In genomic region chr15:12374916-12375315, GRCm38 (mm10) we compare ENCODE assay signal across 10 mouse cellular contexts. TPM values are rescaled to one million over a fixed set of nuclear protein-coding genes. Genes with fewer than 3 reads are reported as not detected.
DNase-seq lines count a peak whose midpoint lies in the region; ATAC-seq and TF ChIP-seq lines count a peak whose summit lies in the region.
"Had no signal": no experiment of that assay in that cellular context is flagged by ENCODE, and none has a peak within 500 bp of the region (broad histone marks: within the 10 kb centered on the region; RNA-seq: fewer than 3 reads in every experiment).

No protein-coding gene starts in this region.

- DNase-seq in forebrain, embryonic 10.5 days (ENCODE audit: extremely low spot score, low spot score): no peak
- no peak for DNase-seq in forebrain, postnatal 0 days
- DNase-seq in thymus, postnatal 10 days (ENCODE audit: low spot score in 2 of 2): peak; percentile 15 to 20
- no peak for DNase-seq in thymus, adult 2 months
- no peak for DNase-seq in B cell, adult 2 months
- DNase-seq in thymus, postnatal 0 days (ENCODE audit: low spot score): no peak
- no peak for DNase-seq in gastrocnemius, adult 8-10 months (ENCODE audit: low spot score in 2 of 2)

- peak overlapping the region; percentile 74 for H3K27ac ChIP-seq in forebrain, embryonic 10.5 days
- no peak overlapping the region for H3K27ac ChIP-seq in forebrain, postnatal 0 days (ENCODE audit: low read depth, low read length)
- no peak overlapping the region for H3K27ac ChIP-seq in thymus, adult 2 months (ENCODE audit: control insufficient read depth, insufficient read depth, low read length)
- no peak overlapping the region for H3K27ac ChIP-seq in liver, embryonic 12.5 days

- WGBS in forebrain, embryonic 10.5 days: 57% methylated on average over 18 of the region's 18 CpGs
- WGBS in forebrain, postnatal 0 days: 65% methylated on average over 18 of the region's 18 CpGs
- 76% methylated on average over 18 of the region's 18 CpGs for WGBS in thymus, adult 2 months
- 48% methylated on average over 18 of the region's 18 CpGs for WGBS in liver, embryonic 12.5 days (ENCODE audit: insufficient replicate concordance)

- TF ChIP-seq POLR2A in thymus, adult 2 months (IDR thresholded peaks at IDR 0.05; ENCODE audit: control insufficient read depth, extremely low read depth, insufficient read depth, low read length, poor library complexity): no peak

- no peak for ATAC-seq in forebrain, postnatal 0 days
- no peak for ATAC-seq in liver, embryonic 12.5 days

- peak overlapping the region; percentile 48 for H3K4me3 ChIP-seq in forebrain, embryonic 10.5 days
- H3K4me3 ChIP-seq in forebrain, postnatal 0 days (ENCODE audit: low read depth, low read length): no peak overlapping the region
- no peak overlapping the region for H3K4me3 ChIP-seq in thymus, adult 2 months (ENCODE audit: control insufficient read depth, insufficient read depth, low read length)
- peak overlapping the region; percentile 49 for H3K4me3 ChIP-seq in liver, embryonic 12.5 days

- H3K9me3 ChIP-seq in forebrain, embryonic 10.5 days: no peaks in the 10 kb centered on the region
- no peaks in the 10 kb centered on the region for H3K9me3 ChIP-seq in forebrain, postnatal 0 days (ENCODE audit: low read length)
- H3K9me3 ChIP-seq in liver, embryonic 12.5 days (replicated peaks): no peaks in the 10 kb centered on the region

- TF ChIP-seq CTCF in forebrain, postnatal 0 days (IDR thresholded peaks at IDR 0.05; ENCODE audit: low read depth): no peak
- no peak for TF ChIP-seq CTCF in thymus, adult 2 months (IDR thresholded peaks at IDR 0.05; ENCODE audit: borderline replicate concordance, control insufficient read depth, extremely low read depth, insufficient read depth, low read length, poor library complexity)

- peaks cover 34% of the 10 kb centered on the region for H3K4me1 ChIP-seq in forebrain, embryonic 10.5 days
- peaks cover 9% of the 10 kb centered on the region; the same call in 1 of the 2 replicates for H3K4me1 ChIP-seq in forebrain, postnatal 0 days (ENCODE audit: insufficient read depth)
- peaks cover 20% of the 10 kb centered on the region for H3K4me1 ChIP-seq in thymus, adult 2 months (replicated peaks; ENCODE audit: control insufficient read depth, insufficient read depth, low read length)
- H3K4me1 ChIP-seq in liver, embryonic 12.5 days: peaks cover 27% of the 10 kb centered on the region

- 0 out of 2 replicates have a peak, but pooled peaks cover 3% of the 10 kb centered on the region for H3K36me3 ChIP-seq in forebrain, embryonic 10.5 days (replicated peaks)
- no peaks in the 10 kb centered on the region for H3K36me3 ChIP-seq in forebrain, postnatal 0 days (ENCODE audit: insufficient read depth)
- no peaks in the 10 kb centered on the region for H3K36me3 ChIP-seq in thymus, adult 2 months (ENCODE audit: control insufficient read depth, insufficient read depth, low read length)
- H3K36me3 ChIP-seq in liver, embryonic 12.5 days: no peaks in the 10 kb centered on the region

- no peak overlapping the region for H3K9ac ChIP-seq in forebrain, postnatal 0 days
- peak overlapping the region; percentile 57; the same call in 1 of the 2 replicates for H3K9ac ChIP-seq in liver, embryonic 12.5 days

- H3K4me2 ChIP-seq in forebrain, postnatal 0 days (ENCODE audit: low read depth): no peak overlapping the region
- H3K4me2 ChIP-seq in liver, embryonic 12.5 days: peak overlapping the region; percentile 81

- H3K27me3 ChIP-seq in forebrain, embryonic 10.5 days (ENCODE audit: poor library complexity, severe bottlenecking): peaks cover 42% of the 10 kb centered on the region
- H3K27me3 ChIP-seq in forebrain, postnatal 0 days (ENCODE audit: insufficient read depth, low read length): no peaks in the 10 kb centered on the region
- no peaks in the 10 kb centered on the region for H3K27me3 ChIP-seq in thymus, adult 2 months (ENCODE audit: control insufficient read depth, insufficient read depth, low read length)
- peaks cover 4% of the 10 kb centered on the region; the same call in 1 of the 2 replicates for H3K27me3 ChIP-seq in liver, embryonic 12.5 days (replicated peaks)

RNA-seq across cellular contexts. Expression of gene 1810049J17Rik, which starts 53.2 kb away (rescaled TPM):
- polyA plus RNA-seq in forebrain, embryonic 10.5 days (2016; fragmentation: Nextera tagmentation; extraction: Ambion mirVana): 1.4 TPM in 1 of 2 replicates, not detected in the other
- not detected in 2 replicates for total RNA-seq in forebrain, postnatal 0 days (2014; rRNA removed)
- 0.72 and 2.1 TPM in 2 replicates for polyA plus RNA-seq in forebrain, postnatal 0 days (2015; fragmentation: Nextera tagmentation; extraction: Ambion mirVana)
- polyA plus RNA-seq in thymus, adult 2 months (2012; rRNA removed): not detected in 2 replicates
- 1.2 and 1.9 TPM in 2 replicates for polyA plus RNA-seq in liver, embryonic 12.5 days (2016; fragmentation: Nextera tagmentation; extraction: Ambion mirVana)
- 1.6 and 2.0 TPM in 2 replicates for polyA plus RNA-seq in thymus, postnatal 0 days (2015; fragmentation: Nextera tagmentation; extraction: Ambion mirVana)
- under 1 TPM in 1 of 4 experiments, not detected in 3; 0.72 TPM for total RNA-seq in gastrocnemius, adult 8-10 months (2022)
- total RNA-seq: gastrocnemius, postnatal 36 days; monocyte, adult 5-6 weeks had no signal

RNA-seq across cellular contexts. Expression of gene Golph3, which starts 53.7 kb away (rescaled TPM):
- polyA plus RNA-seq in forebrain, embryonic 10.5 days (2016; fragmentation: Nextera tagmentation; extraction: Ambion mirVana): 67.3 and 68.7 TPM in 2 replicates
- total RNA-seq in forebrain, postnatal 0 days (2014; rRNA removed): 78.5 and 106 TPM in 2 replicates
- polyA plus RNA-seq in forebrain, postnatal 0 days (2015; fragmentation: Nextera tagmentation; extraction: Ambion mirVana): 45.0 and 51.3 TPM in 2 replicates
- polyA plus RNA-seq in thymus, adult 2 months (2012; rRNA removed): 91.4 and 95.5 TPM in 2 replicates
- 79.8 and 82.7 TPM in 2 replicates for polyA plus RNA-seq in liver, embryonic 12.5 days (2016; fragmentation: Nextera tagmentation; extraction: Ambion mirVana)
- polyA plus RNA-seq in thymus, postnatal 0 days (2015; fragmentation: Nextera tagmentation; extraction: Ambion mirVana): 78.6 and 84.1 TPM in 2 replicates
- total RNA-seq in gastrocnemius, adult 8-10 months (2022): 10 to 100 TPM; 66.2 to 86.7 (median 75.1) TPM

Comparison
In these comparisons a context has a peak if more than half of its experiments do, and no peak if none do; other contexts are left out.
1. DNase-seq: peak in thymus, postnatal 10 days (2 of 2); none in forebrain, embryonic 10.5 days (single experiment), forebrain, postnatal 0 days (single experiment), thymus, adult 2 months (single experiment), B cell, adult 2 months (0 of 2), thymus, postnatal 0 days (single experiment) and gastrocnemius, adult 8-10 months (0 of 2).
2. H3K4me3 ChIP-seq: peak in forebrain, embryonic 10.5 days (single experiment) and liver, embryonic 12.5 days (single experiment); none in forebrain, postnatal 0 days (single experiment) and thymus, adult 2 months (single experiment).